Mouse (Mus musculus): ENCODE data around the gene Psmd3. TPM values are rescaled to one million over a fixed set of nuclear protein-coding genes. Genes with fewer than 3 reads are reported as not detected.
"Not testable (repeated sequence)": the region's sequence is repeated elsewhere in the genome, so short reads cannot be mapped to it uniquely, and the experiment has no call there.

The Psmd3 gene
- polyA plus RNA-seq, 1 experiment, result 128 TPM

GRCm38 (mm10) chr11:98701213-98701670 is 18.9 kb downstream of the Psmd3 start, which contains the start of gene Csf3:
Gene Csf3, plus strand, starts transcription at chr11:98701263.
- TF ChIP-seq GATA1 (IDR thresholded peaks at IDR 0.05; ENCODE audit: borderline replicate concordance, low read length) (no peak), FLI1 (IDR thresholded peaks at IDR 0.05; ENCODE audit: low read length) (no peak)
- no peak within 1 kb of the TSS for H3K4me3 ChIP-seq (replicated peaks)
- H3K36me3 ChIP-seq (replicated peaks; ENCODE audit: low read length), result peaks cover 44% of the 10 kb centered on the region
- H3K9me3 ChIP-seq, result no peaks in the 10 kb centered on the region
- H3K27me3 ChIP-seq (replicated peaks), result peaks cover 10% of the 10 kb centered on the region
- H3K4me1 ChIP-seq, result peaks cover 23% of the 10 kb centered on the region; the same call in 1 of the 2 replicates

GRCm38 (mm10) chr11:98702323-98702722 is 20.0 kb downstream of the Psmd3 start:
- TF ChIP-seq FLI1 (IDR thresholded peaks at IDR 0.05; ENCODE audit: low read length) (no peak), GATA1 (IDR thresholded peaks at IDR 0.05; ENCODE audit: borderline replicate concordance, low read length) (no peak)
- peaks cover 10% of the 10 kb centered on the region for H3K27me3 ChIP-seq (replicated peaks)
- H3K4me3 ChIP-seq (replicated peaks), result no peak overlapping the region
- H3K36me3 ChIP-seq (replicated peaks; ENCODE audit: low read length), result peaks cover 44% of the 10 kb centered on the region
- H3K9me3 ChIP-seq, result no peaks in the 10 kb centered on the region
- peaks cover 27% of the 10 kb centered on the region; the same call in 1 of the 2 replicates for H3K4me1 ChIP-seq

GRCm38 (mm10) chr11:98705021-98705420 is 22.7 kb downstream of the Psmd3 start:
- Histone ChIP-seq H3K4me1 (peaks cover 39% of the 10 kb centered on the region), H3K36me3 (replicated peaks; ENCODE audit: low read length) (peaks cover 70% of the 10 kb centered on the region), H3K9me3 (no peaks in the 10 kb centered on the region), H3K27me3 (replicated peaks) (peaks cover 10% of the 10 kb centered on the region), H3K4me3 (replicated peaks) (no peak overlapping the region)
- TF ChIP-seq FLI1 (IDR thresholded peaks at IDR 0.05; ENCODE audit: low read length), result no peak
- TF ChIP-seq GATA1 (IDR thresholded peaks at IDR 0.05; ENCODE audit: borderline replicate concordance, low read length), result no peak

DNA sequence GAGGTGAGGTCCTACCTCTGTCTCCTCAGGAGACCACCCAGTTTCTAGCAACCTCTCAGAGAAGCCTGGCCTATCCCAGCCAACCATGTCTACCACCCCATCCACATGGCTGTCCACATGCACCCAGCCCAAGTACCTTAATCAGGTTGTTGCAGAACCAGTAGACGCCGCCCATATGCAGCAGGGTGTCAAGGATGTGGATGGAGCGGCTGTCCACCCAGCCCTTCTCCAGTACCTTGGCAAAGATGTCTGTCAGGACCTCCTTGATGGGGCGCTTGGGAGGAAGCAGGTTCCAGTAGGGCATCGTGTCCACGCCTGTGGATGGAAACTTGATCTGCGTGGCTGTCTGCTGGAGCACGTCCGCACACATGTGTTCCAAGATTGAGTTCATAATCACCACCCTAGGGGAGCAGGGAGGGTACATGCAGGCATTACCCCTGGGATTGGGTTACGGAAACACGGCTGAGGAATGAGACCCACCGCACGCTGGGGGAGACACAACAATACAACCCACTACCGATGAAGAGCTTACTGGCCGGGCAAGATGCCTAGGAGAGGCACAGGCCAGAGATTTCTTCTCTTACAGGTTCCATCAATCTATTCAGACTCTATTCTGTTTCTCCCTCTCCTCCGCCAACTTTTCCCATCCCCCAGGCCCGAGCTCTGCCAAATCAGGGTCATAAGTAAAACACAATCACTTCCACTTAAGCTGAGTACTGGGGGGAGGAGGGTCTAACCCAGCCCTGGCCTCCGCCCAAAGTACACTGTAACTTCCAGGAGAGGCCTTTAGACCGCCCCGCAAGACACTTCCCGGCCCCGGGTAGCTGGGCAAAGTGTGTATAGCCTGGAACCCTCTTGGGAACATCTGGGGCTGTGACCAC is 25.3 kb downstream of the Psmd3 start:
- Histone ChIP-seq H3K36me3 (replicated peaks; ENCODE audit: low read length) (peaks cover 87% of the 10 kb centered on the region), H3K4me3 (replicated peaks) (no peak overlapping the region), H3K4me1 (peaks cover 48% of the 10 kb centered on the region), H3K27me3 (replicated peaks) (no peaks in the 10 kb centered on the region), H3K9me3 (no peaks in the 10 kb centered on the region)
- TF ChIP-seq GATA1 (IDR thresholded peaks at IDR 0.05; ENCODE audit: borderline replicate concordance, low read length), result no peak
- TF ChIP-seq FLI1 (IDR thresholded peaks at IDR 0.05; ENCODE audit: low read length), result no peak

- peaks cover 52% of the 10 kb centered on the region for H3K4me1 ChIP-seq
- no peaks in the 10 kb centered on the region for H3K27me3 ChIP-seq (replicated peaks)
- H3K4me3 ChIP-seq (replicated peaks), result no peak overlapping the region
- no peaks in the 10 kb centered on the region for H3K9me3 ChIP-seq
- no peak for TF ChIP-seq FLI1 (IDR thresholded peaks at IDR 0.05; ENCODE audit: low read length)
- TF ChIP-seq GATA1 (IDR thresholded peaks at IDR 0.05; ENCODE audit: borderline replicate concordance, low read length), result no peak
- H3K36me3 ChIP-seq (replicated peaks; ENCODE audit: low read length), result peaks cover 90% of the 10 kb centered on the region
Measured at GRCm38 (mm10) chr11:98708282-98708956, 26.1 kb downstream of the Psmd3 start.

- Histone ChIP-seq H3K27me3 (replicated peaks) (no peaks in the 10 kb centered on the region), H3K4me1 (peaks cover 48% of the 10 kb centered on the region), H3K9me3 (no peaks in the 10 kb centered on the region), H3K4me3 (replicated peaks) (peak overlapping the region; percentile 67), H3K36me3 (replicated peaks; ENCODE audit: low read length) (peaks cover 91% of the 10 kb centered on the region)
- TF ChIP-seq GATA1 (IDR thresholded peaks at IDR 0.05; ENCODE audit: borderline replicate concordance, low read length) (no peak), FLI1 (IDR thresholded peaks at IDR 0.05; ENCODE audit: low read length) (no peak)
Measured at GRCm38 (mm10) chr11:98709001-98709741, 26.8 kb downstream of the Psmd3 start.

DNA sequence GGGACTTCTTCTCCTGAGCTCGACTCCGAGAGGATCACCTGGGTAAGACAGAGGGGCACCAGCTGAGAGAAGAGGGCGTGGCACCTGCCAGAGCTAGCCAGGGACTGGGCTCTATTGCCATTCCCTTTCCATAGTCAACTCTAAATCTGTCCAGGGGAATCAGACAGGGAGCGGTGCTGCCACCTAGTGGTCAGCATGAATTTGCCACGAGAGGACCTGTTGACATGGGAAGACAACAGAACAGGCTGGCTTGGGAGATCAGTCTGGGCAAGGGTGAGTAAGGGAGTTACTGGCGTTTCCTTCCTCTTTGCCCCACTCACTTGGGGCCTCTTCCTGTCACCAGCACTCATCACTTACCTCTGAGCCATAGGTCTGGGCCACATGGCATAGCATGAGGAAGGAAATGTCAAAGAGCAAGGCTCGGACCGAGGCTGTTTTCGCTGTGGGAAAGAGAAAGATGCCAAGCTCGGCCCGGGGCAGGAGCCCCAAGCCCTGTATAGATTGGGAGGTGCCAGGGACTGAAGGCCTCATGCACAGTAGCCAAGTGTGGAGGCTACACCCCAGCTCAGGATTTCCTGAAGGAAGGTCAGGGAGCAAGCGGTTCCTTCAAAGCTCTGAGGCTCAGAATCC is 28.2 kb downstream of the Psmd3 start:
- Histone ChIP-seq H3K27me3 (replicated peaks) (no peaks in the 10 kb centered on the region), H3K36me3 (replicated peaks; ENCODE audit: low read length) (peaks cover 91% of the 10 kb centered on the region), H3K4me1 (peaks cover 47% of the 10 kb centered on the region), H3K4me3 (replicated peaks) (peak overlapping the region; percentile 78), H3K9me3 (no peaks in the 10 kb centered on the region)
- TF ChIP-seq FLI1 (IDR thresholded peaks at IDR 0.05; ENCODE audit: low read length) (no peak), GATA1 (IDR thresholded peaks at IDR 0.05; ENCODE audit: borderline replicate concordance, low read length) (no peak)

DNA sequence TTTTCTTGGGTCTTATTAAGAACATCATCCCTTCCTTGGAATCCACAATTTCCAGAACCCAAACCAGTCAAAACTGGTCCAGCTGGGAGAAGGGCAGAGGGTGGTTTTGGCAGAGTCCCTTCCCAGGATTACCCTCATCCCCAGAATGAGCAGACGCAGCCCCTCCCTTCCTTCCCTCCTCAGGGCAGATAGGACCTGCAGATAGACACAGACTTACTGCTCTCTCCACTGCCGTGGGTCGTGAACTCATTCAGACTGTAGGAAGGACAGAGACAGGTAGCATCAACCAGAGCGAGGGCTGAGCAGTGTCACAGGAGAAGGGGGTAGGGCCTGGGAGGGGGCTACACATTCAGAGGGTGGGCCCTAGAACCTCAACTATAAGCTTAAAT is 28.7 kb downstream of the Psmd3 start:
- Histone ChIP-seq H3K27me3 (replicated peaks) (no peaks in the 10 kb centered on the region), H3K36me3 (replicated peaks; ENCODE audit: low read length) (peaks cover 91% of the 10 kb centered on the region), H3K4me1 (peaks cover 46% of the 10 kb centered on the region), H3K4me3 (replicated peaks) (peak overlapping the region; percentile 29), H3K9me3 (no peaks in the 10 kb centered on the region)
- TF ChIP-seq GATA1 (IDR thresholded peaks at IDR 0.05; ENCODE audit: borderline replicate concordance, low read length) (no peak), FLI1 (IDR thresholded peaks at IDR 0.05; ENCODE audit: low read length) (no peak)

DNA sequence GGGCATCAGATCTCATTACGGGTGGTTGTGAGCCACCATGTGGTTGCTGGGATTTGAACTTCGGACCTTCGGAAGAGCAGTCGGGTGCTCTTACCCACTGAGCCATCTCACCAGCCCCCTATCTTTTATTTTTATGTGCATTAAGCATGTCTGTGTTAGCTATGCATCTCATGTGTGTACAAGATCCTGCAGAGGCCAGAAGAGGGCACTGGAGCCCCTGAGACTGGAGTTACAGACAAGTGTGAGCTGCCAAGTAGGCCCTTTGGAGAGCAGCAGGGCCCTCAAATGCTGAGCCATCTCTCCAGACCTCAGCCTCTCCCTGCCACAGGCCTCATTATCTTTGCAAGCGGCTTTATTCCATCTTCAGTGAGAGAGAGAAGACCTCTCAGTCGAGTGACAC is 29.7 kb downstream of the Psmd3 start:
- H3K27me3 ChIP-seq (replicated peaks); H3K9me3 ChIP-seq; H3K4me3 ChIP-seq (replicated peaks): not testable (repeated sequence)
- Histone ChIP-seq H3K36me3 (replicated peaks; ENCODE audit: low read length) (peaks cover 91% of the 10 kb centered on the region), H3K4me1 (peaks cover 40% of the 10 kb centered on the region)
